37 mouse cellular contexts compared by ENCODE assay signal in genomic region chr8:11668308-11668707, GRCm38 (mm10). TPM values are rescaled to one million over a fixed set of nuclear protein-coding genes. Genes with fewer than 3 reads are reported as not detected.
"Had no signal": no experiment of that assay in that cellular context is flagged by ENCODE, and none has a peak within 500 bp of the region (broad histone marks: within the 10 kb centered on the region; RNA-seq: fewer than 3 reads in every experiment).

No protein-coding gene starts in this region.

- H3K4me1 ChIP-seq: limb, embryonic 10.5 days; limb, embryonic 12.5 days; limb, embryonic 13.5 days; limb, embryonic 15.5 days; liver, embryonic 12.5 days; liver, embryonic 13.5 days; liver, embryonic 15.5 days; lung, embryonic 15.5 days; midbrain, embryonic 10.5 days; midbrain, embryonic 12.5 days; midbrain, embryonic 13.5 days; midbrain, embryonic 15.5 days had no signal

- ATAC-seq: liver, embryonic 12.5 days; liver, postnatal 0 days; lung, postnatal 0 days; midbrain, embryonic 13.5 days; midbrain, embryonic 15.5 days; midbrain, embryonic 16.5 days had no signal

- H3K27ac ChIP-seq: left cerebral cortex, adult 2 months; limb, embryonic 10.5 days; limb, embryonic 12.5 days; limb, embryonic 13.5 days; limb, embryonic 15.5 days; liver, embryonic 12.5 days; liver, embryonic 13.5 days; liver, embryonic 14.5 days; liver, embryonic 15.5 days; lung, embryonic 15.5 days; macrophage; midbrain, embryonic 10.5 days; midbrain, embryonic 12.5 days; midbrain, embryonic 13.5 days; midbrain, embryonic 15.5 days had no signal

- DNase-seq: left cerebral cortex, postnatal 4 days; liver; liver, embryonic 13.5 days; liver, postnatal 0 days; lung, adult 18-20 months; lung, adult 2 months; lung, embryonic 14.5 days; lung, postnatal 10 days; lung, postnatal 14 days; lung, postnatal 36 days; lung, postnatal 4 days; midbrain, embryonic 14.5 days had no signal

- H3K4me3 ChIP-seq: left cerebral cortex, adult 2 months; limb, embryonic 10.5 days; limb, embryonic 12.5 days; limb, embryonic 13.5 days; limb, embryonic 15.5 days; liver, embryonic 12.5 days; liver, embryonic 13.5 days; liver, embryonic 15.5 days; lung, embryonic 15.5 days; megakaryocyte, embryonic 14.5 days; midbrain, embryonic 10.5 days; midbrain, embryonic 12.5 days; midbrain, embryonic 13.5 days; midbrain, embryonic 15.5 days had no signal

- H3K9ac ChIP-seq: limb, embryonic 12.5 days; limb, embryonic 13.5 days; limb, embryonic 15.5 days; liver, embryonic 12.5 days; liver, embryonic 13.5 days; liver, embryonic 14.5 days; liver, embryonic 15.5 days; liver, postnatal 0 days; lung, embryonic 14.5 days; lung, embryonic 15.5 days; midbrain, embryonic 12.5 days; midbrain, embryonic 13.5 days; midbrain, embryonic 15.5 days had no signal

- H3K36me3 ChIP-seq: limb, embryonic 10.5 days; limb, embryonic 12.5 days; limb, embryonic 13.5 days; limb, embryonic 15.5 days; liver, embryonic 12.5 days; liver, embryonic 13.5 days; liver, embryonic 15.5 days; lung, embryonic 15.5 days; midbrain, embryonic 10.5 days; midbrain, embryonic 12.5 days; midbrain, embryonic 13.5 days; midbrain, embryonic 15.5 days had no signal

- H3K27me3 ChIP-seq: limb, embryonic 12.5 days; limb, embryonic 13.5 days; limb, embryonic 15.5 days; liver, embryonic 12.5 days; liver, embryonic 13.5 days; liver, embryonic 15.5 days; lung, embryonic 15.5 days; midbrain, embryonic 12.5 days; midbrain, embryonic 13.5 days; midbrain, embryonic 15.5 days had no signal

- H3K9me3 ChIP-seq: limb, embryonic 10.5 days; limb, embryonic 12.5 days; limb, embryonic 13.5 days; limb, embryonic 15.5 days; liver, embryonic 12.5 days; liver, embryonic 13.5 days; liver, embryonic 15.5 days; lung, embryonic 15.5 days; megakaryocyte, embryonic 14.5 days; midbrain, embryonic 10.5 days; midbrain, embryonic 12.5 days; midbrain, embryonic 13.5 days; midbrain, embryonic 15.5 days had no signal

- H3K4me2 ChIP-seq: limb, embryonic 12.5 days; limb, embryonic 13.5 days; limb, embryonic 15.5 days; liver, embryonic 11.5 days; liver, embryonic 12.5 days; liver, embryonic 13.5 days; liver, embryonic 15.5 days; lung, embryonic 14.5 days; lung, embryonic 15.5 days; midbrain, embryonic 11.5 days; midbrain, embryonic 12.5 days; midbrain, embryonic 13.5 days; midbrain, embryonic 15.5 days had no signal

RNA-seq across cellular contexts. Expression of gene 1700016D06Rik, which starts 32.6 kb away (rescaled TPM):
- polyA plus RNA-seq: limb, embryonic 10.5 days; limb, embryonic 11.5 days; limb, embryonic 12.5 days; limb, embryonic 14.5 days; limb, embryonic 15.5 days; liver, adult 2 months; liver, embryonic 11.5 days; liver, embryonic 12.5 days; liver, embryonic 13.5 days; liver, embryonic 14.5 days; liver, embryonic 15.5 days; liver, embryonic 16.5 days; liver, postnatal 0 days; lung, adult 2 months; lung, embryonic 14.5 days; lung, embryonic 15.5 days; lung, embryonic 16.5 days; lung, postnatal 0 days; macrophage; midbrain, embryonic 11.5 days; midbrain, embryonic 14.5 days; midbrain, embryonic 15.5 days; midbrain, embryonic 16.5 days; neural tube, embryonic 11.5 days had no signal
